Mouse (Mus musculus): ENCODE measurements around the gene Lin7a.

Lin7a gene

GRCm38 (mm10) chr10:107319648-107320047 lies 48.2 kb downstream of the Lin7a start:
- no peak for DNase-seq (ENCODE audit: low read depth, low spot score)

- peak; percentile 64 for DNase-seq (ENCODE audit: low read depth, low spot score)
These were observed 52.4 kb downstream of the Lin7a start for GRCm38 (mm10) chr10:107323865-107324264.

GRCm38 (mm10) chr10:107325558-107325957 lies 54.1 kb downstream of the Lin7a start:
- DNase-seq (ENCODE audit: low read depth, low spot score) = no peak

GRCm38 (mm10) chr10:107339524-107339923 lies 68.0 kb downstream of the Lin7a start:
- DNase-seq (ENCODE audit: low read depth, low spot score) = peak; percentile 59

GRCm38 (mm10) chr10:107341151-107341550 lies 69.7 kb downstream of the Lin7a start:
- no peak for DNase-seq (ENCODE audit: low read depth, low spot score)

GRCm38 (mm10) chr10:107344200-107344599 lies 72.7 kb downstream of the Lin7a start:
- no peak for DNase-seq (ENCODE audit: low read depth, low spot score)

- DNase-seq (ENCODE audit: low read depth, low spot score) = no peak
These were observed 76.4 kb downstream of the Lin7a start for GRCm38 (mm10) chr10:107347842-107348241.

GRCm38 (mm10) chr10:107351696-107352485 lies 80.4 kb downstream of the Lin7a start:
- DNase-seq (ENCODE audit: low read depth, low spot score) = no peak

GRCm38 (mm10) chr10:107353483-107353882 lies 82.0 kb downstream of the Lin7a start:
- no peak for DNase-seq (ENCODE audit: low read depth, low spot score)

GRCm38 (mm10) chr10:107358443-107359040 lies 87.1 kb downstream of the Lin7a start:
- DNase-seq (ENCODE audit: low read depth, low spot score) = no peak

- DNase-seq (ENCODE audit: low read depth, low spot score) = no peak
These were observed 87.8 kb downstream of the Lin7a start for GRCm38 (mm10) chr10:107359296-107359695.

- no peak for DNase-seq (ENCODE audit: low read depth, low spot score)
These were observed 90.1 kb downstream of the Lin7a start for GRCm38 (mm10) chr10:107361546-107361945.

- no peak for DNase-seq (ENCODE audit: low read depth, low spot score)
These were observed 90.5 kb downstream of the Lin7a start for GRCm38 (mm10) chr10:107362026-107362425.

- DNase-seq (ENCODE audit: low read depth, low spot score) = no peak
These were observed 91.7 kb downstream of the Lin7a start for GRCm38 (mm10) chr10:107363049-107363816.

- DNase-seq (ENCODE audit: low read depth, low spot score) = no peak
These were observed 105.7 kb downstream of the Lin7a start for GRCm38 (mm10) chr10:107377218-107377617.

- DNase-seq (ENCODE audit: low read depth, low spot score) = no peak
These were observed 109.8 kb downstream of the Lin7a start for GRCm38 (mm10) chr10:107381143-107381746.

- no peak for DNase-seq (ENCODE audit: low read depth, low spot score)
These were observed 112.3 kb downstream of the Lin7a start for GRCm38 (mm10) chr10:107383825-107384224.

GRCm38 (mm10) chr10:107389505-107389904 lies 118.0 kb downstream of the Lin7a start:
- DNase-seq (ENCODE audit: low read depth, low spot score) = peak; percentile 86

- DNase-seq (ENCODE audit: low read depth, low spot score) = peak; percentile 22
These were observed 133.9 kb downstream of the Lin7a start for GRCm38 (mm10) chr10:107405347-107405746.

GRCm38 (mm10) chr10:107418306-107418705 lies 146.8 kb downstream of the Lin7a start:
- DNase-seq (ENCODE audit: low read depth, low spot score) = peak; percentile 39

GRCm38 (mm10) chr10:107436967-107437366 lies 165.5 kb downstream of the Lin7a start:
- DNase-seq (ENCODE audit: low read depth, low spot score) = no peak

- peak; percentile 13 for DNase-seq (ENCODE audit: low read depth, low spot score)
These were observed 171.3 kb downstream of the Lin7a start for GRCm38 (mm10) chr10:107442781-107443180.
